Mouse (Mus musculus) lung, postnatal 0 days (tissue): ENCODE measurements around the gene Rbm45.

Source experiments
- CTCF ChIP-seq: IDR thresholded peaks from 2 replicates; pipeline ENCODE4 v1.5.1; 2016; ENCODE audit warnings: antibody characterized with exemption, mild to moderate bottlenecking
- EP300 ChIP-seq: IDR thresholded peaks from 2 replicates; pipeline ENCODE4 v1.6.1; 2016; ENCODE audit warnings: antibody characterized with exemption, mild to moderate bottlenecking, control low read depth

GRCm38 (mm10) chr2:76429855-76430254 is 60.1 kb downstream of the Rbm45 start:
- TF ChIP-seq CTCF (no peak), EP300 (no peak)
